Comparison of ENCODE assay signal across 8 mouse cellular contexts in the genomic region with DNA sequence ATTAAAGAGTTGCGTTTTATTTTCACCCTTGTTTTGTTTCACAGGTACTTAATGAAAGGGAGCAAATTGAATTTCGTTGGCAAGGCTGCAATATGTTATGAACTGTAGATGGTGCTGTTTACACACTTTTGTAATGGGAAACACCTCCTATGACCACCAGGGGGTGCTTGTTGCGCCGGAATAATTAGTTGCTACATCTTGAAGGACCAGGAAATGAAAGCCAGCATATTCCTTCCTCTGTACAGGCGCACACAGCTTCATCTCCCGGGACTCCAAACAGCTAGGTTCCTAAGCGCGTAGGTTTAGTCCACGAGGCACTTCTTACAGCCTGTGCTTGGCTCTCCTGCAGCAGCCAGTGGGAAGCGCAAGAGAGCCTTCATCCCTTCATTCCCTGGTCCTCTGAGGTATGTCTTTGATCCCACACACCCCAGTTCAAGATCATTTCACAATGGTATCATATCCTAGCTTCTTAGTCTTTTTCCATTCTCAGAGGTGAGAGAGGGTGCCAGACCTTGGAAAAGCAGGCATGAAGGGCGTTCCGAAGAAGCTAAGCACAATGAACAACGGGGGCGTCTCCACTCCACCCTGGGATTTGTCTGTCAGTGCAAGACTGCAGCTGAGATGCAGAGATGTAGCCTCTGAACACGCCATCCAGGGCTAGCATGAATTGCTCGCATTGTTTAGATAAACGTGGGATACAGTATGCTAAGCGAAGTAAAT.
A peak's percentile ranks its signal among the peaks of the same experiment; 100 is the strongest.
DNase-seq lines count a peak whose midpoint lies in the region; ATAC-seq lines count a peak whose summit lies in the region.

No protein-coding gene starts in this region.

- H3K36me3 ChIP-seq in forebrain, embryonic 14.5 days (ENCODE audit: control insufficient read depth, insufficient read depth, low read length) = no peaks in the 10 kb centered on the region
- H3K36me3 ChIP-seq in liver, embryonic 16.5 days (ENCODE audit: control insufficient read depth, insufficient read depth) = no peaks in the 10 kb centered on the region
- no peaks in the 10 kb centered on the region for H3K36me3 ChIP-seq in neural tube, embryonic 14.5 days (ENCODE audit: control insufficient read depth, insufficient read depth, low read length)

- DNase-seq in ES-CJ7 (ENCODE audit: low read depth, low spot score) = peak; percentile 81
- DNase-seq in c-Kit-positive CD71-positive TER-119-positive erythroid progenitor cells, embryonic 14.5 days (ENCODE audit: low spot score) = peak; percentile 40
- DNase-seq in forebrain, embryonic 14.5 days (ENCODE audit: low spot score) = peak; percentile 93
- DNase-seq in heart, postnatal 14 days = peak; percentile 64 to 80
- peak; percentile 91 for DNase-seq in layer of hippocampus, adult 11-12 months (ENCODE audit: low spot score)
- DNase-seq in thymus, adult 18-20 months = peak; percentile 8 to 15

- H3K4me2 ChIP-seq in forebrain, embryonic 14.5 days (ENCODE audit: low read length) = peak overlapping the region; percentile 50
- H3K4me2 ChIP-seq in liver, embryonic 16.5 days (ENCODE audit: low read depth, low read length) = peak overlapping the region; percentile 24; the same call in 1 of the 2 replicates
- H3K4me2 ChIP-seq in neural tube, embryonic 14.5 days (ENCODE audit: low read depth, low read length) = peak overlapping the region; percentile 50

- H3K4me1 ChIP-seq in forebrain, embryonic 14.5 days (ENCODE audit: control insufficient read depth, insufficient read depth, low read length) = peaks cover 2% of the 10 kb centered on the region; the same call in 1 of the 2 replicates
- H3K4me1 ChIP-seq in liver, embryonic 16.5 days (ENCODE audit: control insufficient read depth, low read depth, low read length) = no peaks in the 10 kb centered on the region
- H3K4me1 ChIP-seq in neural tube, embryonic 14.5 days (ENCODE audit: control insufficient read depth, insufficient read depth, low read length) = no peaks in the 10 kb centered on the region

- H3K4me3 ChIP-seq in forebrain, embryonic 14.5 days (ENCODE audit: low read depth, low read length) = peak overlapping the region; percentile 14
- H3K4me3 ChIP-seq in liver, embryonic 16.5 days (ENCODE audit: low read depth, low read length) = no peak overlapping the region
- peak overlapping the region; percentile 14; the same call in 1 of the 2 replicates for H3K4me3 ChIP-seq in neural tube, embryonic 14.5 days (ENCODE audit: low read depth, low read length)

- WGBS in forebrain, embryonic 14.5 days = 35% methylated on average over 18 of the region's 18 CpGs
- 32% methylated on average over 18 of the region's 18 CpGs for WGBS in liver, embryonic 16.5 days (ENCODE audit: insufficient replicate concordance)
- 36% methylated on average over 18 of the region's 18 CpGs for whole genome bisulfite sequencing in neural tube, embryonic 14.5 days

- peak; percentile 87 for ATAC-seq in forebrain, embryonic 14.5 days
- ATAC-seq in liver, embryonic 16.5 days (ENCODE audit: low read depth) = no peak
- peak; percentile 92 for ATAC-seq in neural tube, embryonic 14.5 days (ENCODE audit: low read depth)

- H3K27ac ChIP-seq in forebrain, embryonic 14.5 days (ENCODE audit: low read depth, low read length) = no peak overlapping the region
- no peak overlapping the region for H3K27ac ChIP-seq in liver, embryonic 16.5 days (ENCODE audit: low read length)
- no peak overlapping the region for H3K27ac ChIP-seq in neural tube, embryonic 14.5 days (ENCODE audit: low read depth, low read length)

- peak overlapping the region; percentile 59 for H3K9ac ChIP-seq in forebrain, embryonic 14.5 days (ENCODE audit: low read length)
- no peak overlapping the region for H3K9ac ChIP-seq in liver, embryonic 16.5 days (ENCODE audit: low read depth, low read length)
- H3K9ac ChIP-seq in neural tube, embryonic 14.5 days (replicated peaks; ENCODE audit: low read depth, low read length) = peak overlapping the region; percentile 35; the same call in 1 of the 2 replicates

- intact Hi-C loops in heart, postnatal 14 days (cut with DNase I) = loop anchor here (1.0 to 10.0 kb wide), 3 partner anchors 367 to 785 kb away; a partner anchor contains a TSS

- no peaks in the 10 kb centered on the region for H3K9me3 ChIP-seq in forebrain, embryonic 14.5 days (replicated peaks; ENCODE audit: control insufficient read depth, low read length)
- H3K9me3 ChIP-seq in liver, embryonic 16.5 days (replicated peaks; ENCODE audit: control insufficient read depth, low read length) = no peaks in the 10 kb centered on the region
- no peaks in the 10 kb centered on the region for H3K9me3 ChIP-seq in neural tube, embryonic 14.5 days (ENCODE audit: control insufficient read depth, low read length)

- H3K27me3 ChIP-seq in forebrain, embryonic 14.5 days (replicated peaks; ENCODE audit: control insufficient read depth, insufficient read depth, low read length) = no peaks in the 10 kb centered on the region
- H3K27me3 ChIP-seq in liver, embryonic 16.5 days (ENCODE audit: control insufficient read depth, insufficient read depth, low read depth, low read length) = no peaks in the 10 kb centered on the region
- H3K27me3 ChIP-seq in neural tube, embryonic 14.5 days (ENCODE audit: control insufficient read depth, insufficient read depth, low read length) = no peaks in the 10 kb centered on the region

Comparison
In these comparisons a context has a peak if more than half of its experiments do, and no peak if none do; other contexts are left out.
1. DNase-seq: peak in every context shown above with its lines; median percentile 93 in forebrain, embryonic 14.5 days; 91 in layer of hippocampus, adult 11-12 months; 81 in ES-CJ7; 72 in heart, postnatal 14 days; 40 in c-Kit-positive CD71-positive TER-119-positive erythroid progenitor cells, embryonic 14.5 days; 12 in thymus, adult 18-20 months.